Mouse (Mus musculus): ENCODE results near the gene Pole2.

GRCm38 (mm10) chr12:69215000-69215785 is 12.8 kb downstream of the Pole2 start:
- TF ChIP-seq SIN3A (IDR thresholded peaks at IDR 0.05; ENCODE audit: low read length) = no peak
- TF ChIP-seq NELFE (IDR thresholded peaks at IDR 0.05; ENCODE audit: low read depth, low read length) = no peak
- no peak for TF ChIP-seq UBTF (IDR thresholded peaks at IDR 0.05; ENCODE audit: borderline replicate concordance, insufficient read depth, low read depth, low read length)
- no peak for TF ChIP-seq HCFC1 (IDR thresholded peaks at IDR 0.05; ENCODE audit: low read depth, low read length)
- no peak for TF ChIP-seq POLR2A (IDR thresholded peaks at IDR 0.05; ENCODE audit: control insufficient read depth in 1 of 2, insufficient read depth in 1 of 2, low read depth in 1 of 2, low read length in 2 of 2, poor library complexity in 1 of 2)
- TF ChIP-seq GABPA (IDR thresholded peaks at IDR 0.05; ENCODE audit: low read depth, low read length) = no peak
- no peak for TF ChIP-seq MAZ (IDR thresholded peaks at IDR 0.05; ENCODE audit: low read depth, low read length)
- no peak for TF ChIP-seq TAL1 (IDR thresholded peaks at IDR 0.05; ENCODE audit: low read length)
- TF ChIP-seq TBP (IDR thresholded peaks at IDR 0.05; ENCODE audit: low read depth, low read length) = no peak

All from MEL (cell line).